Comparison of ENCODE assay signal across 22 mouse cellular contexts in genomic region chr9:52208510-52209030, GRCm38 (mm10). TPM values are rescaled to one million over a fixed set of nuclear protein-coding genes. Genes with fewer than 3 reads are reported as not detected.
DNase-seq lines count a peak whose midpoint lies in the region; ATAC-seq and TF ChIP-seq lines count a peak whose summit lies in the region.
"Had no signal": no experiment of that assay in that cellular context is flagged by ENCODE, and none has a peak within 500 bp of the region (broad histone marks: within the 10 kb centered on the region; RNA-seq: fewer than 3 reads in every experiment).

No protein-coding gene starts in this region.

- no peaks in the 10 kb centered on the region for H3K36me3 ChIP-seq in lung, postnatal 0 days (ENCODE audit: insufficient read depth, low read length)
- H3K36me3 ChIP-seq: embryonic facial prominence, embryonic 10.5 days; hindbrain, embryonic 12.5 days had no signal

- H3K9me3 ChIP-seq in lung, postnatal 0 days (ENCODE audit: low read length), result no peaks in the 10 kb centered on the region
- H3K9me3 ChIP-seq: embryonic facial prominence, embryonic 10.5 days; forebrain, embryonic 13.5 days; hindbrain, embryonic 12.5 days had no signal

- DNase-seq in adrenal gland, adult 8-10 months, result peak; percentile 12
- DNase-seq in adrenal gland, postnatal 4 days (ENCODE audit: low spot score in 2 of 2), result no peak
- DNase-seq in lung, postnatal 10 days, result peak; percentile 1
- DNase-seq in lung, postnatal 0 days (ENCODE audit: low spot score), result no peak
- DNase-seq in 3T3-L1 (ENCODE audit: low read depth, low spot score) (peak; percentile 40), NIH3T3 (ENCODE audit: low read depth) (peak; percentile 58)
- DNase-seq in ovary, postnatal 10 days (ENCODE audit: low spot score), result no peak
- no peak for DNase-seq in retina, postnatal 1 day
- DNase-seq: cerebellum, adult 2 months; cerebellum, postnatal 10 days; forebrain, postnatal 0 days; gastrocnemius, postnatal 14 days; heart, postnatal 10 days; heart, postnatal 4 days had no signal

- no peak for ATAC-seq in lung, postnatal 0 days
- ATAC-seq: activated CD4-positive, CD25-positive, alpha-beta regulatory T cell, adult 4 months; forebrain, embryonic 13.5 days; forebrain, postnatal 0 days; hindbrain, embryonic 16.5 days; inflammation-experienced regulatory T-cells, adult 6 months; intestine, postnatal 0 days; Patski had no signal

- WGBS in lung, postnatal 0 days, result 47% methylated on average over 3 of the region's 3 CpGs

- TF ChIP-seq CTCF in lung, postnatal 0 days (IDR thresholded peaks at IDR 0.05), result no peak

- H3K27me3 ChIP-seq in lung, postnatal 0 days (replicated peaks; ENCODE audit: insufficient read depth, low read length), result no peaks in the 10 kb centered on the region
- H3K27me3 ChIP-seq: forebrain, embryonic 13.5 days; hindbrain, embryonic 12.5 days had no signal

- no peak overlapping the region for H3K4me3 ChIP-seq in lung, postnatal 0 days (ENCODE audit: low read depth, low read length)
- H3K4me3 ChIP-seq: embryonic facial prominence, embryonic 10.5 days; forebrain, embryonic 13.5 days; hindbrain, embryonic 12.5 days had no signal

- no peak overlapping the region for H3K9ac ChIP-seq in lung, postnatal 0 days (replicated peaks; ENCODE audit: low read depth)
- H3K9ac ChIP-seq: forebrain, embryonic 13.5 days; forebrain, postnatal 0 days; hindbrain, embryonic 12.5 days had no signal

- no peaks in the 10 kb centered on the region for H3K4me1 ChIP-seq in lung, postnatal 0 days (ENCODE audit: insufficient read depth, low read depth, low read length)
- H3K4me1 ChIP-seq: embryonic facial prominence, embryonic 10.5 days; forebrain, embryonic 13.5 days; hindbrain, embryonic 12.5 days had no signal

- no peak for TF ChIP-seq EP300 in lung, postnatal 0 days (IDR thresholded peaks at IDR 0.05)

- no peak overlapping the region for H3K27ac ChIP-seq in lung, postnatal 0 days (ENCODE audit: low read length)
- H3K27ac ChIP-seq: embryonic facial prominence, embryonic 10.5 days; forebrain, embryonic 13.5 days; hindbrain, embryonic 12.5 days had no signal

- H3K4me2 ChIP-seq in lung, postnatal 0 days (replicated peaks; ENCODE audit: low read depth, low read length), result no peak overlapping the region
- H3K4me2 ChIP-seq: forebrain, embryonic 13.5 days; hindbrain, embryonic 12.5 days had no signal

RNA-seq across cellular contexts. Expression of gene Zc3h12c, which starts 40.2 kb away (rescaled TPM):
- total RNA-seq in adrenal gland, adult 8-10 months (2022), result 10 to 100 TPM; 19.2 to 28.1 (median 22.9) TPM
- 10 to 100 TPM; 19.8 to 21.2 TPM for total RNA-seq in adrenal gland, postnatal 4 days (2021)
- 2.0 and 2.3 TPM in 2 replicates for polyA plus RNA-seq in lung, postnatal 0 days (2015; fragmentation: Nextera tagmentation; extraction: Ambion mirVana)

Comparison
In these comparisons a context has a peak if more than half of its experiments do, and no peak if none do; other contexts are left out.
1. DNase-seq: peak in adrenal gland, adult 8-10 months (single experiment), lung, postnatal 10 days (single experiment), 3T3-L1 (single experiment) and NIH3T3 (single experiment); none in adrenal gland, postnatal 4 days (0 of 2), lung, postnatal 0 days (single experiment), ovary, postnatal 10 days (single experiment) and retina, postnatal 1 day (single experiment).